Mouse (Mus musculus): ENCODE measurements at regions not wholly inside any gene's neighbourhood (a gene's known extent, or its start where the extent isn't known, plus 50 kb on each side); places are given as distances from the start of the nearest gene placed in this dataset.

- H3K4me2 ChIP-seq (replicated peaks) = no peak overlapping the region
- no peak for ATAC-seq (replicated peaks)
- H3K4me1 ChIP-seq = no peaks in the 10 kb centered on the region
- H3K9ac ChIP-seq (replicated peaks) = no peak overlapping the region
- no peak overlapping the region for H3K4me3 ChIP-seq
- no peaks in the 10 kb centered on the region for H3K36me3 ChIP-seq
- H3K27ac ChIP-seq (replicated peaks) = no peak overlapping the region
- 85% methylated on average over 3 of the region's 3 CpGs for WGBS
- H3K9me3 ChIP-seq = no peaks in the 10 kb centered on the region
- H3K27me3 ChIP-seq = no peaks in the 10 kb centered on the region
Observed at GRCm38 (mm10) chr2:78396924-78397323, 450.7 kb upstream of the Cwc22 start.

GRCm38 (mm10) chr2:78393090-78393489, 446.9 kb upstream of the Cwc22 start:
- 77% methylated on average over 4 of the region's 4 CpGs for WGBS
- no peak overlapping the region for H3K27ac ChIP-seq (replicated peaks)
- H3K9ac ChIP-seq (replicated peaks) = no peak overlapping the region
- no peak overlapping the region for H3K4me2 ChIP-seq (replicated peaks)
- H3K36me3 ChIP-seq = no peaks in the 10 kb centered on the region
- no peaks in the 10 kb centered on the region for H3K27me3 ChIP-seq
- no peaks in the 10 kb centered on the region for H3K4me1 ChIP-seq
- H3K9me3 ChIP-seq = no peaks in the 10 kb centered on the region
- ATAC-seq (replicated peaks) = no peak
- no peak overlapping the region for H3K4me3 ChIP-seq

GRCm38 (mm10) chr2:78392425-78392824, 446.2 kb upstream of the Cwc22 start:
- no peak overlapping the region for H3K27ac ChIP-seq (replicated peaks)
- 69% methylated on average over 2 of the region's 2 CpGs for WGBS
- no peaks in the 10 kb centered on the region for H3K36me3 ChIP-seq
- H3K27me3 ChIP-seq = no peaks in the 10 kb centered on the region
- ATAC-seq (replicated peaks) = no peak
- no peak overlapping the region for H3K4me2 ChIP-seq (replicated peaks)
- no peaks in the 10 kb centered on the region for H3K4me1 ChIP-seq
- H3K9ac ChIP-seq (replicated peaks) = no peak overlapping the region
- H3K4me3 ChIP-seq = no peak overlapping the region
- H3K9me3 ChIP-seq = no peaks in the 10 kb centered on the region

- Histone ChIP-seq H3K4me3 (no peak overlapping the region), H3K4me1 (no peaks in the 10 kb centered on the region), H3K4me2 (replicated peaks) (no peak overlapping the region), H3K9ac (replicated peaks) (no peak overlapping the region), H3K36me3 (no peaks in the 10 kb centered on the region), H3K27ac (replicated peaks) (no peak overlapping the region), H3K27me3 (no peaks in the 10 kb centered on the region), H3K9me3 (no peaks in the 10 kb centered on the region)
- ATAC-seq (replicated peaks) = 0 out of 2 replicates have a peak, but pooled peaks have one; percentile 51
- 78% methylated on average over 4 of the region's 4 CpGs for WGBS
Observed at GRCm38 (mm10) chr2:78388001-78388400, 441.8 kb upstream of the Cwc22 start.

- Histone ChIP-seq H3K9ac (replicated peaks) (no peak overlapping the region), H3K4me1 (no peaks in the 10 kb centered on the region), H3K4me2 (replicated peaks) (no peak overlapping the region), H3K4me3 (no peak overlapping the region), H3K27me3 (no peaks in the 10 kb centered on the region), H3K9me3 (no peaks in the 10 kb centered on the region), H3K27ac (replicated peaks) (no peak overlapping the region), H3K36me3 (no peaks in the 10 kb centered on the region)
- ATAC-seq (replicated peaks) = no peak
Observed at GRCm38 (mm10) chr2:78381234-78381633, 435.1 kb upstream of the Cwc22 start.

GRCm38 (mm10) chr2:78331736-78332475, 385.7 kb upstream of the Cwc22 start:
- no peak for ATAC-seq (replicated peaks)
- H3K4me2 ChIP-seq (replicated peaks) = no peak overlapping the region
- H3K9ac ChIP-seq (replicated peaks) = no peak overlapping the region
- H3K27ac ChIP-seq (replicated peaks) = no peak overlapping the region
- no peak overlapping the region for H3K4me3 ChIP-seq
- no peaks in the 10 kb centered on the region for H3K27me3 ChIP-seq
- H3K4me1 ChIP-seq = no peaks in the 10 kb centered on the region
- 67% methylated on average over 5 of the region's 5 CpGs for WGBS
- no peaks in the 10 kb centered on the region for H3K36me3 ChIP-seq
- H3K9me3 ChIP-seq = no peaks in the 10 kb centered on the region

GRCm38 (mm10) chr2:78326091-78326490, 379.9 kb upstream of the Cwc22 start:
- Histone ChIP-seq H3K27ac (replicated peaks) (no peak overlapping the region), H3K36me3 (no peaks in the 10 kb centered on the region), H3K4me2 (replicated peaks) (no peak overlapping the region), H3K4me3 (no peak overlapping the region), H3K9me3 (no peaks in the 10 kb centered on the region), H3K27me3 (no peaks in the 10 kb centered on the region), H3K4me1 (peaks cover 4% of the 10 kb centered on the region; the same call in 1 of the 2 replicates), H3K9ac (replicated peaks) (no peak overlapping the region)
- WGBS = 94% methylated on average over 2 of the region's 2 CpGs
- no peak for ATAC-seq (replicated peaks)

- no peaks in the 10 kb centered on the region for H3K9me3 ChIP-seq
- 40% methylated on average over 3 of the region's 3 CpGs for WGBS
- ATAC-seq (replicated peaks) = 0 out of 2 replicates have a peak, but pooled peaks have one; percentile 69
Observed at GRCm38 (mm10) chr2:78322216-78322965, 376.2 kb upstream of the Cwc22 start.

GRCm38 (mm10) chr2:78311766-78312491, 365.8 kb upstream of the Cwc22 start:
- Histone ChIP-seq H3K9ac (replicated peaks) (no peak overlapping the region), H3K4me1 (peaks cover 8% of the 10 kb centered on the region), H3K27ac (replicated peaks) (no peak overlapping the region), H3K27me3 (no peaks in the 10 kb centered on the region), H3K36me3 (no peaks in the 10 kb centered on the region), H3K9me3 (no peaks in the 10 kb centered on the region), H3K4me3 (no peak overlapping the region), H3K4me2 (replicated peaks) (no peak overlapping the region)
- WGBS = 45% methylated on average over 13 of the region's 13 CpGs
- peak; percentile 55 for ATAC-seq (replicated peaks)

More at GRCm38 (mm10) chr2:78322216-78322965, 376.2 kb upstream of the Cwc22 start:
- no peaks in the 10 kb centered on the region for H3K27me3 ChIP-seq
- no peaks in the 10 kb centered on the region for H3K36me3 ChIP-seq
- no peak overlapping the region for H3K4me2 ChIP-seq (replicated peaks)
- no peak overlapping the region for H3K4me3 ChIP-seq
- no peak overlapping the region for H3K27ac ChIP-seq (replicated peaks)
- H3K9ac ChIP-seq (replicated peaks) = no peak overlapping the region
- peaks cover 4% of the 10 kb centered on the region; the same call in 1 of the 2 replicates for H3K4me1 ChIP-seq

- no peak overlapping the region for H3K9ac ChIP-seq (replicated peaks)
- H3K4me1 ChIP-seq = peaks cover 8% of the 10 kb centered on the region
- H3K27ac ChIP-seq (replicated peaks) = no peak overlapping the region
- no peaks in the 10 kb centered on the region; the same call in 1 of the 2 replicates for H3K9me3 ChIP-seq
- 60% methylated on average over 2 of the region's 2 CpGs for WGBS
- H3K4me2 ChIP-seq (replicated peaks) = no peak overlapping the region
- no peaks in the 10 kb centered on the region for H3K27me3 ChIP-seq
- H3K36me3 ChIP-seq = no peaks in the 10 kb centered on the region
- ATAC-seq (replicated peaks) = no peak
- H3K4me3 ChIP-seq = no peak overlapping the region
Observed at GRCm38 (mm10) chr2:78309361-78309760, 363.2 kb upstream of the Cwc22 start.

- Histone ChIP-seq H3K36me3 (no peaks in the 10 kb centered on the region), H3K9me3 (no peaks in the 10 kb centered on the region; the same call in 1 of the 2 replicates), H3K9ac (replicated peaks) (no peak overlapping the region), H3K27ac (replicated peaks) (no peak overlapping the region), H3K4me2 (replicated peaks) (no peak overlapping the region), H3K4me3 (no peak overlapping the region), H3K4me1 (peaks cover 5% of the 10 kb centered on the region), H3K27me3 (no peaks in the 10 kb centered on the region)
- ATAC-seq (replicated peaks) = peak; percentile 83
- 54% methylated on average over 4 of the region's 4 CpGs for WGBS
Observed at GRCm38 (mm10) chr2:78306897-78307296, 360.7 kb upstream of the Cwc22 start.

- H3K4me1 ChIP-seq = no peaks in the 10 kb centered on the region
- 25% methylated on average over 1 of the region's 1 CpGs for WGBS
- no peak overlapping the region for H3K4me3 ChIP-seq
Observed at GRCm38 (mm10) chr2:78291665-78292064, 345.5 kb upstream of the Cwc22 start.

More at GRCm38 (mm10) chr2:78291665-78292064, 345.5 kb upstream of the Cwc22 start:
- H3K4me2 ChIP-seq (replicated peaks) = no peak overlapping the region
- no peak for ATAC-seq (replicated peaks)
- H3K36me3 ChIP-seq = no peaks in the 10 kb centered on the region
- H3K27me3 ChIP-seq = no peaks in the 10 kb centered on the region
- no peak overlapping the region for H3K27ac ChIP-seq (replicated peaks)
- no peak overlapping the region for H3K9ac ChIP-seq (replicated peaks)
- no peaks in the 10 kb centered on the region for H3K9me3 ChIP-seq

Measured in forebrain, embryonic 15.5 days (tissue).